Mouse (Mus musculus) lung, adult 2 months (tissue): Measurements from ENCODE around the gene Rbp7.

ENCODE experiments used
- CTCF ChIP-seq: fragments of 200-500 bp; IDR thresholded peaks from 2 replicates; pipeline ENCODE4 v1.5.1; 2011; ENCODE audit warnings: mild to moderate bottlenecking, low read length, control low read depth; ENCODE audit not compliant: insufficient read depth
- POLR2A ChIP-seq: fragments of 200-500 bp; IDR thresholded peaks from 2 replicates; pipeline ENCODE4 v1.6.1; 2011; ENCODE audit warnings: low read depth, mild to moderate bottlenecking, control low read depth, low read length, borderline replicate concordance; ENCODE audit errors: extremely low read depth

DNA sequence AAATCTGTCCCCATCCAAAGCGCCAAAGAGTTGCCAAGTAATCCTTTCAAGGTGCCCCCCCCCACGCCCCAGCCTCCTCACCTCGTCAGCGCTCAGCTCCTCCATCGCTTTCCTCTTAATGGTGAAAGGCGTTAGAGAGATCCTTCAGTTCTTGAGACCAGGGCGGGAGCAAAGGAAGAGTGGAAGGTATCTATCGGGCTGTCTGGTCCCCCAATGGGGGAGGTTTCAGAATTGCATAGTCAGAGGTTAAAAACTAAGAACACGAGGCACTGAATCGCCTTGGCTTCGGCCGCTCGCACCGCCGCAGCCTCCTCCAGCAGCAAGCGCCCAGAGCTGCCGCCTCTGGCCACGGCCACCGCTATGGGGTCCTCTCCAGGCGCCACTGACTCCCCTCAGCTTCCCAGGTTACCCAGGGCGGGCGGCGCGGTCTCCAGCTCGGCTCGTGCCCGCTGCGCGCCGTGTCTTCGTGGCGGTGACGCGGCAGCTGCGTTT lies 28.9 kb downstream of the Rbp7 start:
- TF ChIP-seq CTCF (no peak), POLR2A (no peak)
